Mouse (Mus musculus): ENCODE data around the gene Jup. TPM values are rescaled to one million over a fixed set of nuclear protein-coding genes. Genes with fewer than 3 reads are reported as not detected.
A peak's percentile ranks its signal among the peaks of the same experiment; 100 is the strongest.

Jup gene
- polyA plus RNA-seq, 1 experiment from 2014 or later: 26.7 TPM

DNA sequence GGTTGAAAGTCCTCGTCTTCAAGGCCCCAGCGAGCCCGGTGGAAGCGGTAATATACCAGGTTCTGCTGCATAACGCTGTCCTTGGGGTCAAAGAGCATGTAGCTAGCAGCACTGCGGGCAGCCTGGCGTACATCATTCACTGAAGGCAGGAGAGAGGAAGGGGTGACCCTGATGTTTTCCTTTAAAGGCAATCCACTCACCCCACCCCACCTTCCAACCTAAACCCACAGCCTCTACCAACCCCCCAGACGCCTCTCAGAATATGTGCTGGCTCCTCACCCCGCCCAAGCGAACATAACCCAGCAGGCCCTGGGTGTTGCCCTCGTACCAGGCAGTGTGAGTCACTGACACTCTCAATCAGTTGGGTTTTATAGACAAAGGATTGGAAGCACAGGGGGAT lies 14.2 kb upstream of the Jup start:
- H3K9me3 ChIP-seq (ENCODE audit: control insufficient read depth, low read length): no peaks in the 10 kb centered on the region
- DNase-seq (ENCODE audit: low spot score) (no peak), ATAC-seq (ENCODE audit: low FRiP score) (no peak)
- no peak overlapping the region for H3K9ac ChIP-seq (ENCODE audit: low read depth, low read length)
- H3K36me3 ChIP-seq (ENCODE audit: control insufficient read depth, insufficient read depth, low read length): no peaks in the 10 kb centered on the region
- H3K27ac ChIP-seq (ENCODE audit: low read depth, low read length): no peak overlapping the region
- 86% methylated on average over 11 of the region's 11 CpGs for WGBS
- H3K4me3 ChIP-seq (ENCODE audit: low read depth, low read length): no peak overlapping the region
- H3K4me2 ChIP-seq (replicated peaks; ENCODE audit: low read depth, low read length): no peak overlapping the region
- peaks cover 8% of the 10 kb centered on the region; the same call in 1 of the 2 replicates for H3K27me3 ChIP-seq (ENCODE audit: control insufficient read depth, insufficient read depth, low read length)
- H3K4me1 ChIP-seq (replicated peaks; ENCODE audit: control insufficient read depth, insufficient read depth, low read length): no peaks in the 10 kb centered on the region

DNA sequence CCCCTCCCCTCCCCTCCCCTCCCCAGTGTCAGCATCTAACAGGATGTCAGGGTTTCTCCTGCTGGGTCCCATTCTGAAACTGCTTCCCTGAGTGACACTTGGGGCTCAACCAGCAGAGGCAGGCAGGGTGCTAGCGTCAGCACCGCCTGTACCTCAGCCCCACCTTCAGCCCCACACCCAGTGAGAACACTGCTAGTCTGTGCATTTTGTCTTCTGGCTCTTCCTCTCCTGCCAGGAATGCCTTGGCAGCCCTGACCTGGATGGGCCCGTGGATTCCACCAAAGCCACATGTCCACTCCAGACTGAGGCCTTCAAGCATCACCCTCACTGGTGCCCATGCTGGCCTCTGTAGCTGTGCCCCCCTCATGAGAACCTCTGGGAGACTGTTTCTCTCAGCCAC lies 12.1 kb upstream of the Jup start:
- H3K4me2 ChIP-seq (replicated peaks; ENCODE audit: low read depth, low read length): no peak overlapping the region
- DNase-seq (ENCODE audit: low spot score): no peak
- H3K4me3 ChIP-seq (ENCODE audit: low read depth, low read length): no peak overlapping the region
- H3K4me1 ChIP-seq (replicated peaks; ENCODE audit: control insufficient read depth, insufficient read depth, low read length): no peaks in the 10 kb centered on the region
- no peak overlapping the region for H3K27ac ChIP-seq (ENCODE audit: low read depth, low read length)
- no peaks in the 10 kb centered on the region for H3K9me3 ChIP-seq (ENCODE audit: control insufficient read depth, low read length)
- no peaks in the 10 kb centered on the region for H3K27me3 ChIP-seq (ENCODE audit: control insufficient read depth, insufficient read depth, low read length)
- no peaks in the 10 kb centered on the region for H3K36me3 ChIP-seq (ENCODE audit: control insufficient read depth, insufficient read depth, low read length)
- no peak for ATAC-seq (ENCODE audit: low FRiP score)
- H3K9ac ChIP-seq (ENCODE audit: low read depth, low read length): no peak overlapping the region
- WGBS: 84% methylated on average over 3 of the region's 3 CpGs

DNA sequence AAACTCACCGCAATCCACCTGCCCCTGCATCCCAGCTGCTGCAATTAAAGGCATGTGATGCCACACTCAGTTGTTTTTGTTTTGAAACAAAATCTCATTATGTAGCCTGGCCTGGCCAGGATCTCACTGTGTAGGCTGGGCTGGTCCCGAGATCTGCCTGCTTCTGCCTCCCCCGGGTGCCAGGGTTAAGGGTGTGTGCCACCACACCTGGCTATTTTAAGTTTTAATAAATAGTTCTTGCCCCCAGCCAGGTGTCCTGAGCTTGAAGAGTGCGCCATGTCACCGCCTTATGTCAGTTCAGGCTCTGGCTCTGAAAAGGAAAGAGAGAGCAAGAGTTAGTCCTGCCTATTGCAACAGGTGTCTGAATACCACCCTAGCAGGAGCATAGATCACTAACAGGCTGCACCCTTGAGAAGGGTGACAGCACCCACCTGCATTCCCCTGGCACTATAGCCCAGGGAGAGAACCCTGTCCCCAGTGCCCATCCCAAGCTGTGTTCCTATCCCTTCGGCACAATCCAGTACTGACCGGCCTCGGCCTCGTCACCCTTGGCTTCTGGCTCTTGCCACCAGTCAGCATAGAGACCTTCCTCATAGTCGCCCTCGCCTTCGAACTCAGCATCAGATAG lies 11.4 kb upstream of the Jup start:
- no peak overlapping the region for H3K4me3 ChIP-seq (ENCODE audit: low read depth, low read length)
- H3K4me1 ChIP-seq (replicated peaks; ENCODE audit: control insufficient read depth, insufficient read depth, low read length): no peaks in the 10 kb centered on the region
- ATAC-seq (ENCODE audit: low FRiP score) (no peak), DNase-seq (ENCODE audit: low spot score) (no peak)
- no peaks in the 10 kb centered on the region for H3K9me3 ChIP-seq (ENCODE audit: control insufficient read depth, low read length)
- no peak overlapping the region for H3K4me2 ChIP-seq (replicated peaks; ENCODE audit: low read depth, low read length)
- H3K27ac ChIP-seq (ENCODE audit: low read depth, low read length): no peak overlapping the region
- WGBS: 96% methylated on average over 12 of the region's 12 CpGs
- no peaks in the 10 kb centered on the region for H3K36me3 ChIP-seq (ENCODE audit: control insufficient read depth, insufficient read depth, low read length)
- no peak overlapping the region for H3K9ac ChIP-seq (ENCODE audit: low read depth, low read length)
- H3K27me3 ChIP-seq (ENCODE audit: control insufficient read depth, insufficient read depth, low read length): no peaks in the 10 kb centered on the region

DNA sequence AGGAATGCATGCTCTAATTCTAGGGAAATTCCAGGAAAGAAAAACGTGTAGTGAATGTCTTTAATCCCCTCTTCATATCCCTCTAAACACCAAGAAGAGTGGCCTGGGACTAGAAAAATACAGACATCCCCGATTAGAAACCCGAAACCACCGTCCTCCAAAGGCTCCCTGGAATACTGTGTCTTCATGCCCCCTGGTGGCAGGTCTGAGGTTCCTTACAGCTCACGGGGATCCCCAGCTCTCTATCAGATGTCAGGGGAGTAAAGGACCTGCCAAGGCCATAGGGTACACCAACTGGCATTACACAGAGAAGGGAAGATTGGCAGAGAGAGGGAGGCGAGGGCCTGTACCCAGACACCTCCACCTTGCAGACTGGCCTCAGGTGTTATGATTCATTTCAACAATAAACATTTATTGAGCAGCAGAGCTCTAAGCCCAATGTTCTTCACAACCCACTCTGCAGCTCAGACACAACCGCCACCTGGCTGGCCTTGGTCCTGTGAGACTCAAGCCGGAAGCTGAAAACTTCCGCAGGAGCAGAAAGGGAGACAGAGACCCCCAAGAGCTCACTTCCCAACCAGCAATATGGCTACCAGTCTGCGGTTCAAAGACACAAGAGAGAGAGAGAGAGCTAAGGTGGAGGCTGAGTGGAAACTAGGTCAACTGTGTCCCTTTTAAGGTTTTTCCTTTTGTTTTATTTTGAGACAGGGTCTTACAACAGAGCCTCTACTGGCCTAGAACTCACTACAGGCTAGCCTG lies 10.7 kb upstream of the Jup start:
- H3K27ac ChIP-seq (ENCODE audit: low read depth, low read length): no peak overlapping the region
- no peak overlapping the region for H3K9ac ChIP-seq (ENCODE audit: low read depth, low read length)
- H3K4me1 ChIP-seq (replicated peaks; ENCODE audit: control insufficient read depth, insufficient read depth, low read length): no peaks in the 10 kb centered on the region
- H3K9me3 ChIP-seq (ENCODE audit: control insufficient read depth, low read length): no peaks in the 10 kb centered on the region
- H3K4me3 ChIP-seq (ENCODE audit: low read depth, low read length): no peak overlapping the region
- DNase-seq (ENCODE audit: low spot score) (peak; percentile 75), ATAC-seq (ENCODE audit: low FRiP score) (no peak)
- no peaks in the 10 kb centered on the region for H3K27me3 ChIP-seq (ENCODE audit: control insufficient read depth, insufficient read depth, low read length)
- WGBS: 49% methylated on average over 10 of the region's 10 CpGs
- H3K4me2 ChIP-seq (replicated peaks; ENCODE audit: low read depth, low read length): no peak overlapping the region
- no peaks in the 10 kb centered on the region for H3K36me3 ChIP-seq (ENCODE audit: control insufficient read depth, insufficient read depth, low read length)

DNA sequence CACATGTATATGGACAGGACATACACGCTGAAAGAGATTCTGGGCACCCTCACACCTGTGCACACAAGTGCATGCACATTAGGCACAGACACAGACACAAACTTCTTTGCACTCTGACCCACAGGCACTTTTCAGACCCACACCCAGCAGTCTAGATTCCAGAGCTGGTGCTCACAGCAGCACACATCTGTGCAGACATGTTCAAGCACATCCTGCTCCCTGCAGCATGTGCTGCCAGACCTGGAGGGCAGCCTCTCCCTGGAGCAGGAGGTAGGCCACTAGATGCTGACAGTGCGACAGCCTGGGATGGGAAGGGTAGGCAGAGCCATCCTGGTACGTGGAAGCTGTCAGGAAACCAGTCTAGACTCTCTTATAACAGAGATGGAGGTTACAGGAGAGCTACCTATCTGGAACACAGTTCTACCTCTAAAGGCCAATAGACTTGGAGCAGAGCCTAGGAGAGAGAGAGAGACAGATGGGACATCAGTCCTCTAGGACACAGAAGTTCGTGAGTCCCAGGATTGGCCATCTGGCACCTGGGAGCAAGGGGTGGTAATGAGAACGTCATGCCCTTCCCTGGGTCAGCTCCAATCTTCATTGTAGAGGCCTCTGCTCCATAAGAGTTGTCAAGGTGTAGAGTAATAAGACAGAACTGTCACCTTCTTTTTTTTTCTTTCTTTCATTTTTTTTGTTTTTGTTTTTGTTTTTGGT lies 9.6 kb upstream of the Jup start:
- no peaks in the 10 kb centered on the region for H3K4me1 ChIP-seq (replicated peaks; ENCODE audit: control insufficient read depth, insufficient read depth, low read length)
- no peak overlapping the region for H3K9ac ChIP-seq (ENCODE audit: low read depth, low read length)
- ATAC-seq (ENCODE audit: low FRiP score) (no peak), DNase-seq (ENCODE audit: low spot score) (no peak)
- H3K4me2 ChIP-seq (replicated peaks; ENCODE audit: low read depth, low read length): no peak overlapping the region
- H3K27ac ChIP-seq (ENCODE audit: low read depth, low read length): no peak overlapping the region
- no peaks in the 10 kb centered on the region for H3K36me3 ChIP-seq (ENCODE audit: control insufficient read depth, insufficient read depth, low read length)
- WGBS: 89% methylated on average over 5 of the region's 5 CpGs
- no peak overlapping the region for H3K4me3 ChIP-seq (ENCODE audit: low read depth, low read length)
- H3K27me3 ChIP-seq (ENCODE audit: control insufficient read depth, insufficient read depth, low read length): no peaks in the 10 kb centered on the region
- no peaks in the 10 kb centered on the region for H3K9me3 ChIP-seq (ENCODE audit: control insufficient read depth, low read length)

DNA sequence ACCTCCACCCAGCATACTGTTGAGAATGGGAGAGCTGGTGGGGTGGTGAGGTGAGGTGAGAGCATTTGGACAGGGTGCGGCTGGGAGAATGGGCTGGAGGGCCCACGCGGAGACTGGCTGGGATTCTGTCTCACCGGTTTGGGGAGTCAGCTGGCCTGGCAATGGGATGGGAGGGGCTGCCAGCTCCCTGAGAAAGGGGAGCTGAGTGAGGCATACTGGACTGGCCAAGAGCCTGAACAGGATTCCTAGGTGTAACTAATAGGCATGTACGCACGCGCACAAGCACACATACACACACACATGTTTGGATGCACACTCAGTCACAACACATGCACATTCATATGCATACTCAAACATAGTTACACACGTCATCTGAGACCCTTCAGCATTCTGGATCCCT lies 8.7 kb upstream of the Jup start:
- no peak overlapping the region for H3K9ac ChIP-seq (ENCODE audit: low read depth, low read length)
- H3K4me1 ChIP-seq (replicated peaks; ENCODE audit: control insufficient read depth, insufficient read depth, low read length): no peaks in the 10 kb centered on the region
- no peaks in the 10 kb centered on the region for H3K27me3 ChIP-seq (ENCODE audit: control insufficient read depth, insufficient read depth, low read length)
- DNase-seq (ENCODE audit: low spot score) (no peak), ATAC-seq (ENCODE audit: low FRiP score) (no peak)
- H3K36me3 ChIP-seq (ENCODE audit: control insufficient read depth, insufficient read depth, low read length): no peaks in the 10 kb centered on the region
- H3K4me3 ChIP-seq (ENCODE audit: low read depth, low read length): no peak overlapping the region
- H3K9me3 ChIP-seq (ENCODE audit: control insufficient read depth, low read length): no peaks in the 10 kb centered on the region
- H3K27ac ChIP-seq (ENCODE audit: low read depth, low read length): no peak overlapping the region
- WGBS: 82% methylated on average over 8 of the region's 8 CpGs
- H3K4me2 ChIP-seq (replicated peaks; ENCODE audit: low read depth, low read length): no peak overlapping the region

DNA sequence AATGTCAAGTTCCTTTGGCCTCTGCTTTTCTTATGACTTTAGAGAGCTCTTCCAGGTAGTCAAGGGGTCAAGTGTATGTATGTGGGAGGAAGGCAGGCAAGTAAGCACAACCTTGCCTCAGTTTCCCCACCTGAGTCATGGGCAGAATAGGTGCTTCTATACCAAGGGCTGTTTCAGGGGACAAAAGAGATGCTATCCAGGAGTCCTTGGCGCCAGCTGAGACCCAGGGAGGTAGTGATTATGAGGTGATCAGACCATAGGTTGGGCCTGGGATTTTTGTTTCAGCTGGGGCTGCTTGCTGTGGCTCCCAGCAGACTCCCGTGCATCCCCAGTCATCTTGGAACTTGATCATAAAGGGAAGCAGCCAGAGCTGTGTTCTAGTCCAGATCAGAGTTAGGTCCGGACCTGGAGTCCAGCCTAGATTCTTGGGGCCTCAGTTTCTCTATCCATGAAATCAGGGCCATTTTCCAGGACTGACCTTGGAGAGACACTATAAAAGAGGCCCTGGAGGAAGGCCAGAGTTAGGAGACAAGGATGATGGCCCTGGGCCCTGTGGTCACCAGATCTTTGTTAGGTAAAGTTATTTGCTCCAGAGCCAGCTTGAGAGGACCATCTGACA lies 7.0 kb upstream of the Jup start:
- H3K4me3 ChIP-seq (ENCODE audit: low read depth, low read length): no peak overlapping the region
- no peak overlapping the region for H3K27ac ChIP-seq (ENCODE audit: low read depth, low read length)
- H3K4me2 ChIP-seq (replicated peaks; ENCODE audit: low read depth, low read length): no peak overlapping the region
- H3K4me1 ChIP-seq (replicated peaks; ENCODE audit: control insufficient read depth, insufficient read depth, low read length): no peaks in the 10 kb centered on the region
- no peak overlapping the region for H3K9ac ChIP-seq (ENCODE audit: low read depth, low read length)
- no peaks in the 10 kb centered on the region for H3K36me3 ChIP-seq (ENCODE audit: control insufficient read depth, insufficient read depth, low read length)
- no peaks in the 10 kb centered on the region for H3K9me3 ChIP-seq (ENCODE audit: control insufficient read depth, low read length)
- H3K27me3 ChIP-seq (ENCODE audit: control insufficient read depth, insufficient read depth, low read length): no peaks in the 10 kb centered on the region
- no peak for ATAC-seq (ENCODE audit: low FRiP score)
- no peak for DNase-seq (ENCODE audit: low spot score)
- WGBS: 89% methylated on average over 3 of the region's 3 CpGs

DNA sequence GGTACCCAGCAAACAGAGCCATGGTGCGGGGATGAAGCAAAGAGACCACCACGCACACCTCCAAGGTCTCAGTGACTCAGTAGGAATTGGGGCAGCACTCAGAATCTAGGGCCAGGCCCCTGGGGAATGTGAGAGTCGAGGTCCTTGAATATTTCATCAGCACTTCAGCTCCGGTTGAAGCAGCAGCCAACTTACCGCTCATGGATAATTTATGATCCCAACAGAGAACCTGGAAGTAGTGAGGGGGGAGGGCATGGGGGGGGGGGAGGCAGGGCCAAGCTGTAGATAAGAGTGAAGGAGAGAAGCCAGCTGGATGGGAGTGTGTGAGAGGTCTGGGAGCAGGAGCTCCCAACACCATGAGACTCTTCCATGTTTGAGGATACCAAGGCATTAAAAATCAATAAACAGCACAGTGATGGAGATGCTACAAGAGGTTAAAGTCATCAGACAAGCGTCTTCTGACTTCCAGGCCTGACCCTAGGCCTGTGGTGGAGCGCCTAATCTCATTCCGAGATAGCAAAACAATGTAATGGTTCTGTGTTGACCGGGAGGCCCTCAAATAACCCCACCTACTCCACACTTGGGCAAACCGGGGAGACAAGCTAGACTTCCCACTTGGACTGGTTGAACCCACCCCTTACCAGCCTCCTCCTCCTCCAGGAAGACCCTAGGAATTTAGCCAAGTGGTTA lies 6.0 kb upstream of the Jup start:
- DNase-seq (ENCODE audit: low spot score): no peak
- 78% methylated on average over 10 of the region's 10 CpGs for WGBS

More for the DNA sequence above, 6.0 kb upstream of the Jup start:
- H3K27ac ChIP-seq (ENCODE audit: low read depth, low read length): no peak overlapping the region
- H3K36me3 ChIP-seq (ENCODE audit: control insufficient read depth, insufficient read depth, low read length): no peaks in the 10 kb centered on the region
- no peak overlapping the region for H3K4me3 ChIP-seq (ENCODE audit: low read depth, low read length)
- ATAC-seq (ENCODE audit: low FRiP score): no peak
- H3K9me3 ChIP-seq (ENCODE audit: control insufficient read depth, low read length): no peaks in the 10 kb centered on the region
- no peaks in the 10 kb centered on the region for H3K27me3 ChIP-seq (ENCODE audit: control insufficient read depth, insufficient read depth, low read length)
- no peak overlapping the region for H3K9ac ChIP-seq (ENCODE audit: low read depth, low read length)
- no peaks in the 10 kb centered on the region for H3K4me1 ChIP-seq (replicated peaks; ENCODE audit: control insufficient read depth, insufficient read depth, low read length)
- H3K4me2 ChIP-seq (replicated peaks; ENCODE audit: low read depth, low read length): no peak overlapping the region
